Mouse (Mus musculus): ENCODE data around the gene Il1rapl2.
"Not testable (repeated sequence)": the region's sequence is repeated elsewhere in the genome, so short reads cannot be mapped to it uniquely, and the experiment has no call there.

The Il1rapl2 gene

DNA sequence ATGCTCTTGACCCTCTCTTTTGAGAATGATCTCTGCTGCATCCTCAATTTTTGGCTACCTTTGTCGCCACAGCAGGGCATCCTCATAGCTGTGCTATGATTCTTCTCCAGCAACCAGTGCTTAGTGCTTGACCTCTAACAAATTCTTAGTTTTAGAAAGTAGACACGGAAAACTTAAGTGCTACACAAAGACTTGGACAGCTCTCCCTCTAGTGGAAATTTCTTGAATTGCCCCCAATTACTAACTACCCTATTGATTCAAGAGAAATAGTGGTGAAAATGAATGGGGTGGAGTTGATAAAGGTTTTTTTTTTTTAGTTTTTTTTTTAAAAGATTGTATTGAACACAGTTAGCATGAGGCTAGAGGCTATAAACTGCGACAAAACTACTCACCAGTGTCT is 599.7 kb downstream of the Il1rapl2 start:
- peak; percentile 18 for DNase-seq (ENCODE audit: low read depth, low spot score)

GRCm38 (mm10) chrX:138209480-138209879 is 639.1 kb downstream of the Il1rapl2 start, which contains the start of gene Tex13a:
Tex13a (minus strand) TSS chrX:138209580.
- no peak for DNase-seq (ENCODE audit: low read depth, low spot score)

DNA sequence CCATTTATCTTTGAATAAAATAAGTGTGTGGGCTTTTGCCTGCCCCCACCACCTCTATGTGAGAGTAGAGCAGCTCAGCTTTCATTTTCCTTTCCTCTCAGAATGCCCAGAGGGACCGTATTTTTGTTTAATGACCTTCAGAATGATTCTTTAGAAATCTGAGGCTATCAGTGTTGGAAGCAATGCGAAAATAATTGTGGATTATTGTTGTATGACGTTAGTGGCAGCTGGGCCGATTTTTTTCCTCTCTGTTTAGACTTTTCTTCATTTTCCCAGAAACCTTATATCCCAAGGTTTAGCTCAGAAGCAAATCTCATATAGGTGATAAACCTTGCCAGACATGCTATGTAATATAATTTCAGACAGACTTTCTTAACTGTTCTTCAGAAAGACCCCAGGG is 664.2 kb downstream of the Il1rapl2 start:
- peak; percentile 2 for DNase-seq (ENCODE audit: low read depth, low spot score)

DNA sequence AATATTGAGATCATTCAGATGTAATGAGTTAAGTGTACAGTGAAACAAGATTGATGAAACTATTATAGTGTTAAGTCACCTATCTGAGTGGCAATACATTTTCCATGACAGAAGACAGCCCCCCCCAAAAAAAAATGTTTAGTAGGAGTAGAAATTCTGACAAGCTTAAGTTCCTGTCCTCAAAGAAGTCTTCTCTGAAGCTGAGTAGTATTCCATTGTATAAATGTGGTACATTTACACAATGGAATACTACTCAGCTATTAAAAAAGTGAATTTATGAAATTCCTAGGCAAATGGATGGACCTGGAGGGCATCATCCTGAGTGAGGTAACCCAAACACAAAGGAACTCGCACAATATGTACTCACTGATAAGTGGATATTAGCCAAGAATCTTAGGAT is 778.3 kb downstream of the Il1rapl2 start:
- DNase-seq (ENCODE audit: low read depth, low spot score) = not testable (repeated sequence)

- no peak for DNase-seq (ENCODE audit: low read depth, low spot score)
Measured at GRCm38 (mm10) chrX:138433794-138434193, 863.4 kb downstream of the Il1rapl2 start.

- DNase-seq (ENCODE audit: low read depth, low spot score) = no peak
Measured at GRCm38 (mm10) chrX:138437939-138438338, 867.5 kb downstream of the Il1rapl2 start.

- DNase-seq (ENCODE audit: low read depth, low spot score) = no peak
Measured at GRCm38 (mm10) chrX:138449856-138450255, 879.4 kb downstream of the Il1rapl2 start.

DNA sequence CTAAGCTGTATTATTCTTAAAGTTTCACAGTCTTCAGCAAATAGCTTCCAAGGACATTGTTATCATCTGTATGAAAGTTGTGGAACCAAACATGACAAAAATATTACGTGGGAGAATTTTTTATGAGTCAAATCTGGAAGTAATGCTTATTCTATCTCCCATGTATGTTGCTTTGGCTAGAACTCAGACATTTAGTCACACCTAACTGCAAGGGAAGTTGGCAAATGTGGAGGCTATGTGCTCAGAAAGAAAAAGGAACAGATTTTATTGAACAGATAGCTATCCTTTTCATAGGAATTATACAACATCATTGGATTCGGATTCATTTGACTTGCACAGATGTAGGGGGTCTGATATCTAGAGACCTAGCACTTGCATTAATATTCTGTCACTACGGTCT is 908.1 kb downstream of the Il1rapl2 start:
- no peak for DNase-seq (ENCODE audit: low read depth, low spot score)

GRCm38 (mm10) chrX:138500510-138500909 is 930.1 kb downstream of the Il1rapl2 start:
- DNase-seq (ENCODE audit: low read depth, low spot score) = no peak

- no peak for DNase-seq (ENCODE audit: low read depth, low spot score)
Measured at GRCm38 (mm10) chrX:138505049-138505448, 934.6 kb downstream of the Il1rapl2 start.

- DNase-seq (ENCODE audit: low read depth, low spot score) = no peak
Measured at GRCm38 (mm10) chrX:138620106-138620505, 1049.7 kb downstream of the Il1rapl2 start.

- DNase-seq (ENCODE audit: low read depth, low spot score) = no peak
Measured at GRCm38 (mm10) chrX:138625311-138625710, 1054.9 kb downstream of the Il1rapl2 start.

DNA sequence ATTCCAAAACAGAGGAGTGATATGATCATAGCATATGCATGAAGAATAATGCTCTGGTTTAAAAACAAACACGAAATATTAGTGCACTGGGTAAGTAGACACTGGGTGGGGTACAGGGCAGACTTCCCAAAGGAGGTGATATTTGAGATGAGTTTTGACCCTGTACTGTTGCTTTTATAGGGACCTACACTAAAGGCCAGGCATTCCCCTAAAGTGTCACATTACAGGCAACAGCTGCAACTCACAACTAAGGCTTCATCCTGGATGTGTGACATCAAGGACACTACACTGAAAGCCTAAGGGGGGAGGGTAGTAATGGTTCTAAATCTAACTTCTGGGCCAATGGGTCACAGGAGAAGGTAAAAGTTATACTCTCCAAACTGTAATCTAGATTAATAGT is 1152.0 kb downstream of the Il1rapl2 start:
- DNase-seq (ENCODE audit: low read depth, low spot score) = no peak

GRCm38 (mm10) chrX:138800958-138801357 is 1230.5 kb downstream of the Il1rapl2 start:
- DNase-seq (ENCODE audit: low read depth, low spot score) = no peak

GRCm38 (mm10) chrX:138831876-138832275 is 1261.5 kb downstream of the Il1rapl2 start:
- DNase-seq (ENCODE audit: low read depth, low spot score) = no peak

GRCm38 (mm10) chrX:138833894-138834293 is 1263.5 kb downstream of the Il1rapl2 start:
- DNase-seq (ENCODE audit: low read depth, low spot score) = no peak

DNA sequence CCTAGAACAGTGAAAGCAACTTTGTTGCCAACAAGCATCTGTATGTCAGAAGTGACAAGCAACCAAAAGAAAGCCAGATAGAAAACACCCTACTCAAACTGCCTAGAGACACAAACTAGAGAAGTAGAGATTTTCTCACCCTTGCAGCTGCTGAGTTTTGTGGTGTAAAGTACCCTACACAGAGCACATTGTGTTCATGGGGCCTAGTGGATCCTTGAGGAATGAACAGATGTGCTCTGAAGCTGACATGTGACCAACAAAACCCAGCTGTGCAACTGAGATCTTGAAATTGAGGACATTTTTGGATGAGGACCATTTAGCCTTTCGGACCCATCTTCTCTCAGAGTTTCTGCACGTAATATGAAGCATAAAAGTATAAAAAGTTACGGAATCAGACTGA is 1268.0 kb downstream of the Il1rapl2 start:
- no peak for DNase-seq (ENCODE audit: low read depth, low spot score)

Measured in forelimb bud, embryonic 11.5 days (tissue).